Mouse (Mus musculus) Patski (cell line): Measurements from ENCODE around the gene Phf19. TPM values are rescaled to one million over a fixed set of nuclear protein-coding genes. Genes with fewer than 3 reads are reported as not detected.

ENCODE experiments used
- ATAC-seq: fragments of 100-300 bp; one replicate; pipeline ENCODE4 v1.8.0; 2021
- CTCF ChIA-PET: fragments of 350-600 bp; sonication (Branson Sonifier 250); formaldehyde crosslinking; loops from one replicate; lab custom pipeline; 2022; ENCODE audit warnings: inconsistent platforms; lab: Charles Lee
- POLR2A ChIA-PET: fragments of 350-600 bp; sonication (Branson Sonifier 250); formaldehyde crosslinking; loops from one replicate; lab custom pipeline; 2022; ENCODE audit warnings: antibody characterized with exemption, inconsistent platforms; lab: Charles Lee
- DNase-seq: peaks from one replicate; pipeline ENCODE4 v3.0.0-alpha.2; 2011; ENCODE audit warnings: low read depth, low spot score
- H3K27me3 ChIP-seq: fragments of 371-371 bp; one replicate; pipeline ENCODE4 v1.5.1; 2021
- CTCF ChIP-seq: fragments of 100-300 bp; IDR thresholded peaks from one replicate; pipeline ENCODE4 v1.5.1; 2021
- in situ Hi-C: fragments of 300-500 bp; cut with MboI; formaldehyde crosslinking; loops from 3 replicates; pipeline ENCODE4 v1.11.1; 2018; ENCODE audit warnings: low pct_unique_long_range_greater_than_20kb, mixed read lengths
- polyA plus RNA-seq: library from polyadenylated mRNA; unstranded; gene quantifications from one replicate; pipeline ENCODE4 v1.2.3, GENCODE M21; 2021

Phf19 gene
- polyA plus RNA-seq, 1 experiment from 2014 or later: 0.99 TPM

DNA sequence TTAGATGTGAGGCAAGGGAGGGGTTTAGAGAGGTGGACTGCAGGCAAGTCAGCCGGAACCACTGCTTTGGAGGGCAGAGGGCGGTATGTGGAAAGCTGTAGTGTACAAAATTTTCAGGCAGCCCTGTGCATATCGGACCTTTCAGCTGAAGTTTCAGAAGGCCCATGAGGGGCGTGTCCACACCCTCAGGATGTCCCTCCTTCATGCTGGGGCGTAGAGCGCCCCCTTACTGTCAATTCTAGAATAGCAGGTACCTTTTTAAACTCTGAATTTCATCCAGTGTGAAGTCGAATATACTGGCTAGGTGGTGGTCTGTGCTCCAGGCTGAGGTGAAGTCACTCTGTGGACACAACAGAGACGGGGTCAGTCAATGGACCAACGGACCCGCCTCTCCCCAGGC lies 16.0 kb downstream of the Phf19 start:
- ChIA-PET CTCF (interaction anchor here (0.7 to 1.7 kb wide), 2 partner anchors 16 to 25 kb away, joined by 3 to 8 read pairs; no protein-coding TSS in a partner anchor), POLR2A (no interaction called here)
- no peak for ATAC-seq
- in situ Hi-C loops: no loop called here
- no peak for TF ChIP-seq CTCF
- H3K27me3 ChIP-seq: no peaks in the 10 kb centered on the region
- DNase-seq: no peak

DNA sequence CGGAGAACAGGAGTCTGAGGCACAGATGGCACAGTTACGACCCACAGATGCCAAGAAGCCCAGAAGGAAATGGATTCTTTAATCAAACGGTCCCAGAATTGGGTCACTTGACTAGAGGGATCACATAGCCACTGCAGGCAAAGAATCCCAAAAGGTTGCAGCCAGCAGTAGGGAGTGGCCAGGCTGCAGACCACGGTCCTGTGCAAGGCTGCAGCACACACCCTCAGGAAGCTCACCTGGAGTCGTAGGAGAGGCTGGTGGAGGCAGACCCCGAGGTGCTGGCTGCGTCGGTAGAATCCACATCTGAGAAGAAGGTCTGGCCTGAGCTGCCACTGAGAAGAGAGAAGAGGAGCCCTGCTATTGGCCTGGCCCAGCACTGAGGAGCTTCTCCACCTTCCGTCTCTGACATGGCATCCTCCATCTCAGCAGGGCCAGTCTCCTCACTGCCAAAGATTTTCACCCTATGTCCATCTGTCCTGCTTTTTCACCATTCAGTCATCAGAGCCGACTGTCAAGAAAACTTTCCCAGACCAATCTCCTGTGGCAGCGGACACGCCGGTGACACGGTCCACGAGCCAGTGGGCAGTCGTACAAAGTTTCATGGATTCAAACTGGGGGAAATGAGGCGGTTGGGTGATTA lies 16.9 kb downstream of the Phf19 start:
- DNase-seq: no peak
- ATAC-seq: no peak
- no peaks in the 10 kb centered on the region for H3K27me3 ChIP-seq
- no peak for TF ChIP-seq CTCF
- ChIA-PET POLR2A (interaction anchor here (0.8 to 1.2 kb wide), 2 partner anchors 9 to 23 kb away, joined by 3 read pairs; partner anchors contain the start of gene Cutal), CTCF (interaction anchor here (0.7 to 1.7 kb wide), 3 partner anchors 11 to 24 kb away, joined by 3 to 8 read pairs (median 5); no protein-coding TSS in a partner anchor)
- in situ Hi-C loops: no loop called here

DNA sequence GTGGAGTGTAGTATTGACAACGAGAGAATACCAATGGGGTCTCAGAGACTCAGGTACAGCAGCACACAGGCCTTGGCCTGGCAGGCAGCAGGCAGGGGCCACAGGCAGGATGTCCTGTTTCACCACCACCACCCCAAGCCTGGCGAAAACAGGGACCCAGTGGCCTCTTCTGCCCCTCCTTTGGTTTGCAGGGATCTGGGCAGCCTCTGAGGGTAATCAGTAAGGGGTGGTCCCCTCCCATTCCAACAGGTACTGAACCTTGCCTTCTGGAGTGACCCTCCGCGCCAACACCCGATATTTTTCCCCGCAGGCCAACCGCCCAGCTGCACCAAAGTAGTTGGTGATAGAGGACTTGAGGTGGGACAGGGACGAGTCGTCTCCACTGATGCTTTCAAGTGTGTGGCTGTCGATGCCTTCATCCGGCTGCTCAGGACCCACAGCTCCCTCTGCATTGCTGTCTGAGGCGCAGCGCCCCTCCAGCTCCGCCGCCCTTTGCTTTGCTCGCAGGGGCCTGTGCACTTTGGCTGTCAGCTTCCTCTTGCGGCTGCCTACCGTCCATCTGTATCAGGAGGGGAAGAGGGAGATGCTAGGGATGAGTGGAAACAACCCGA lies 18.2 kb downstream of the Phf19 start:
- POLR2A ChIA-PET: interaction anchor here (0.6 kb wide), 1 partner anchor 242 kb away, joined by 4 read pairs; no protein-coding TSS in a partner anchor
- in situ Hi-C loops: no loop called here
- CTCF ChIA-PET: interaction anchor here (1.2 kb wide), 1 partner anchor 10 kb away, joined by 5 read pairs; no protein-coding TSS in a partner anchor
- ATAC-seq (no peak), DNase-seq (no peak)
- TF ChIP-seq CTCF: no peak
- H3K27me3 ChIP-seq: no peaks in the 10 kb centered on the region

DNA sequence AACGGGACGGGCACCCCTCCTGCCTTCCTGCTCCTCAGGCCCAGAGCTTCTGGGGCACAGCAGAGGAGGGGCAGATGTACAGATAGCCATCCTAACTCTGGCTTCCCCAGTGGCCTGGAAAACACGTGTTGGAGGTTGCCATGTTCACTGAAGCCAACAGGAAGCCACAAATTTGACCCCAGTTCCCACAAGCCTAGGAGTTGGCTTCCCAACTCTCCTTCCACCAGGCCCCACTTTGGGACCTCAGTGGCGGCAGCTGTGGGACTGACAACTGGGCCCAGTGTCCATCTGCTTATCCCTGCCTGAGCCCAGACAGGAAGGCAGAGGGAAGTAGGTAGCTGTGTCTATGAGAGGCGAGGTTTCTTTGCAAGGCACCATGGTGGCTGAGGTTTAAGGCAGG lies 19.9 kb downstream of the Phf19 start:
- ATAC-seq: no peak
- H3K27me3 ChIP-seq: no peaks in the 10 kb centered on the region
- in situ Hi-C loops: no loop called here
- no peak for DNase-seq
- no peak for TF ChIP-seq CTCF
- CTCF ChIA-PET: no interaction called here
- POLR2A ChIA-PET: no interaction called here

DNA sequence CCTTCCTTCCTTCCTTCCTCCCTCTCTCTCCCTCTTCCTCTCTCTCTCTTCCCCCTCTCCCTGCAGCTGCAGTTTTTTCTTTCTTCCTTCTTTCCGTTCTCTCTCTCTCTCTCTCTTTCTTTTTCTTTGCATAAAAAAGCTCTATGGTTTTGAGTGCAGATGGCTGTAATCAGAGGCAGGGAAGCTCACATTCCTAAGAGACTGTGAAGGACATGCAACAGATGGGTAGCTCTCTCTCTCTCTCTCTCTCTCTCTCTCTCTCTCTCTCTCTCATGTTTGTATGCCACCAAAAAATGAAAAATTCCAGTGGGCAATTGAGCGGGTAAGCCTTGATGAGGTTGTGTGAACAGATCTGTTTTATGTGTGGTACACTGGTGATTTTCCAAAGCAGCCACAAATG lies 29.6 kb downstream of the Phf19 start:
- no peak for TF ChIP-seq CTCF
- no peak for ATAC-seq
- ChIA-PET CTCF (no interaction called here), POLR2A (interaction anchor here (0.6 kb wide), 1 partner anchor 65 kb away, joined by 5 read pairs; no protein-coding TSS in a partner anchor)
- no peak for DNase-seq
- H3K27me3 ChIP-seq: no peaks in the 10 kb centered on the region
- in situ Hi-C loops: no loop called here

DNA sequence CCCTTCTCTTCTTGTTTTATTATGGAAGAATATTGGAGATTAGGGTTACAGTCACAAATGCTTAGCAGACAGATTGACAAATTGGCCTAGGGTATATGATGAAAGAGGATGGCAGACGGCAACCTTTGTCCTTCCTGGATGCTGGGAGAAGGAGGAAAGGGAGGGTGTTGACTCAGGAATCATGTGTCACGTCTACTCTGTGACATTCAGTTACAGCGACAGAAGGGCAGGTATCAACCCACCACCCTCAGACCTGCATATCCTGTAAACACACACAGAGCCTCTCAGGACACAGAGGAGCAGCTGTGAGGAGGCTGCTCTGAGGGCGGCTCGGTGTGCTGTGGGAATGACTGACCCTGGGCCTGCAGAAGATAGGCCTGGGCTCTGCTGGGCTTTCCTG lies 30.6 kb downstream of the Phf19 start:
- ATAC-seq (no peak), DNase-seq (no peak)
- H3K27me3 ChIP-seq: no peaks in the 10 kb centered on the region
- ChIA-PET CTCF (no interaction called here), POLR2A (no interaction called here)
- TF ChIP-seq CTCF: no peak
- in situ Hi-C loops: no loop called here

DNA sequence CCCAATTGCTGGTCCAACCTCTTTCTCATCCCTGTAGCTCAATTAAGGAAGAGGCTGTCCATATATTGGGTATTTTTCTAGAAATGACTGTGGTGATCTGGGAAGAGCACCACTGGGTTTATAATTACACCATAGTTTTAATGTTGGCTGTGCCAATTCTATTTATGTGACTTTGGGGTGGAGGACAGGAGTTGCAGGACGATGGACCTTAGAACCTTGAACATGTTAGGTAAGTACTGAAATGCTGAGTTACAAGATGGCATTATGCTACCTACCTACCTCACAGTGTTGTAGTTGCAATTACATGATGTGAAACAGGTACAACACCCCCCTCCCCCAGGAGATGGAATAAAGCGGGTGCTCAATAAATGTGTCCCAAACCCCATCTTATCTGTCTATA lies 31.1 kb downstream of the Phf19 start:
- DNase-seq: no peak
- no peak for TF ChIP-seq CTCF
- in situ Hi-C loops: no loop called here
- H3K27me3 ChIP-seq: no peaks in the 10 kb centered on the region
- ChIA-PET CTCF (no interaction called here), POLR2A (no interaction called here)
- ATAC-seq: no peak

DNA sequence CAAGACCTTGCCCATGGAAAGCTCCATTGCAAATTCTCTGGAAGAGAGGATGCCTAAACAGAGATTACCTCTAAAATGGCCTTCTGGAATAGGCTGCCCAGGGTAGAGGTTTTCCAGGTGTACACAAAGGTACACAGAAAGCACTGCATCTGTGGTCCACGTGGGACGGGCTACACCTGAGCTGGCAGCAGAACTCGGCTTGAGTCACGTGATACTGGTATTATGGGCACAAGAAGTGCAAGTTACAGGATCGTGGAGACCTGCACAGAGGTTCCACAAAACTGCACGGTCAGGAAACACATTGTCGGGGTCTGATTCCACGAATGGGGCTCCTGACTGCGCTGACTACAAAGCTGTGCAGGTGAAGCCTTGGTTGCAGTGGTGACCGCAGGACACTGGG lies 33.8 kb downstream of the Phf19 start:
- in situ Hi-C loops: no loop called here
- DNase-seq (no peak), ATAC-seq (no peak)
- ChIA-PET POLR2A (no interaction called here), CTCF (interaction anchor here (1.0 to 1.9 kb wide), 2 partner anchors 25 to 96 kb away, joined by 3 to 6 read pairs; no protein-coding TSS in a partner anchor)
- no peaks in the 10 kb centered on the region for H3K27me3 ChIP-seq
- no peak for TF ChIP-seq CTCF

DNA sequence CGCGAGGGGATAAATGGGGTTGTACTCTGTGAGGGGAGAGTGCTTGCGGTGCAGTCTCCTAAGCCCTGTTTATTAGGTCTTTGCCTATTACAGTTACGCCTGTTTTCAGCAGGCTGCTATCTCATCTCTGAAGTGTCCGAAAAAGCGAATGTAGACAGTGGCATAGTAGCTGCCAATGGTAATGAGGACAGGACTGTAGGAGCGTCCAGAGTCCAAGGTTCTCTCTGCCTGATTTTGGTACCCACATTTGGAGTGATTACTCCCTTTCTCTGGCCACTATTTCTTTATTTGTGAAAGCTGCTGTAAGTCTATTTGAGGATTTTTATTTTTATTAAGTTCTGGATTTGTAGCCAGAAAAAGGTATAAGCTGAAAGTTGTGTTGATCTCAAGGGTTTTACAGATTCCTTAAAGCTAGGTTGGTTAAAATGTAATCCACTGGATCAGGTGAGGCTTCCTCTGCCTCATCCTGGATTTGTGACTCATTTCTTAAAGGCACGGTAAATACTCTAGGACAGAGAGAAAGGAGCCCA lies 38.9 kb downstream of the Phf19 start, which contains the start of gene Psmd5:
Psmd5 (minus strand) TSS at position 153 of the 530 bp plus-strand sequence.
- H3K27me3 ChIP-seq: no peaks in the 10 kb centered on the region
- DNase-seq: peak; percentile 51
- ChIA-PET CTCF (no interaction called here), POLR2A (interaction anchor here (0.6 to 1.3 kb wide), 2 partner anchors 22 to 48 kb away, joined by 3 read pairs; no protein-coding TSS in a partner anchor)
- in situ Hi-C loops: no loop called here
- no peak for TF ChIP-seq CTCF
- no peak for ATAC-seq

DNA sequence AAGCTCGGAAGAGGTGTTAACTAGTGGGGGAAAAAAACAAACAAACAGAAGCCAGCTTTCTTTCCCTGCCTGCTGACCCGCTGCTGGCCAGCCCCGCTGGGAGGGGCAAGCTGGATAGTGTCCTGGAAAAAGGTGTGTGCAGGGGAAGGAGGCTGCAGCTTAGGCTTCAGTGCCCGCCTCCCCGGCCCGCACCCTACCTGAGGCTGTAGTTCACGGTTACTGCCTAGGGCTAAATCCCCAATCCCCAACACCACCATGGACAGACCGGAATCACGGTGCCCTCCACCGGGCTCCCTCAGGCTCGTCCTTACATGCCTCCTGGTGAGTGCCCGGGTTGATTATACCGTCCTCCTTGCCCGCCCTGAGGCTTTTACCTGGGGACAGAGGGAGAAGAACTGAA lies 39.6 kb downstream of the Phf19 start, which contains the start of gene Cutal:
Cutal (plus strand) TSS at position 126 of the 400 bp plus-strand sequence.
- in situ Hi-C loops: no loop called here
- DNase-seq: no peak
- POLR2A ChIA-PET: interaction anchor here (0.6 to 1.3 kb wide), 2 partner anchors 23 to 47 kb away, joined by 3 read pairs; no protein-coding TSS in a partner anchor

More for the DNA sequence above, 39.6 kb downstream of the Phf19 start, which contains the start of gene Cutal:
- CTCF ChIA-PET: no interaction called here
- no peak for TF ChIP-seq CTCF
- no peaks in the 10 kb centered on the region for H3K27me3 ChIP-seq
- peak; percentile 14 for ATAC-seq
